Mouse (Mus musculus) forebrain, embryonic 15.5 days (tissue): Measurements from ENCODE around the gene Ppcdc. TPM values are rescaled to one million over a fixed set of nuclear protein-coding genes. Genes with fewer than 3 reads are reported as not detected.

ENCODE experiments used
- ATAC-seq: fragments of 200-750 bp; cut with Nextera tagmentation; replicated peaks from 2 replicates; pipeline ENCODE4 v1.8.0; 2017; ENCODE audit warnings: mild to moderate bottlenecking, moderate TSS enrichment, moderate library complexity
- H3K27ac ChIP-seq: fragments of 300-500 bp; sonication (generic); replicated peaks from 2 replicates; pipeline ENCODE4 v1.5.1; 2015; ENCODE audit warnings: mild to moderate bottlenecking, inconsistent platforms
- H3K27me3 ChIP-seq: fragments of 300-500 bp; sonication (generic); 2 replicates; pipeline ENCODE4 v1.6.1; 2015; ENCODE audit warnings: inconsistent platforms
- H3K36me3 ChIP-seq: fragments of 300-500 bp; sonication (generic); 2 replicates; pipeline ENCODE4 v1.6.1; 2015; ENCODE audit warnings: mild to moderate bottlenecking, inconsistent platforms
- H3K4me1 ChIP-seq: fragments of 300-500 bp; sonication (generic); 2 replicates; pipeline ENCODE4 v1.6.1; 2015; ENCODE audit warnings: inconsistent platforms
- H3K4me2 ChIP-seq: fragments of 300-500 bp; sonication (generic); replicated peaks from 2 replicates; pipeline ENCODE4 v1.6.1; 2015; ENCODE audit warnings: mild to moderate bottlenecking, inconsistent platforms
- H3K4me3 ChIP-seq: fragments of 300-500 bp; sonication (generic); 2 replicates; pipeline ENCODE4 v1.5.1; 2015; ENCODE audit warnings: mild to moderate bottlenecking, inconsistent platforms
- H3K9ac ChIP-seq: fragments of 300-500 bp; sonication (generic); replicated peaks from 2 replicates; pipeline ENCODE4 v1.6.1; 2015; ENCODE audit warnings: mild to moderate bottlenecking, inconsistent platforms
- H3K9me3 ChIP-seq: fragments of 300-500 bp; sonication (generic); 2 replicates; pipeline ENCODE4 v1.6.1; 2016; ENCODE audit warnings: inconsistent platforms
- WGBS: fragments of 180-500 bp; shearing (Covaris S2); methylation state at CpG from one replicate; pipeline ENCODE4 v1.1.7; 2015; ENCODE audit warnings: mixed read lengths; 5-methylcytosine and 5-hydroxymethylcytosine counted together
- polyA plus RNA-seq: library from polyadenylated mRNA; unstranded; fragments of >200 nt; fragmentation: Nextera tagmentation; extraction: Ambion mirVana; gene quantifications from 2 replicates; pipeline ENCODE4 v1.2.1, GENCODE M21; 2015

The Ppcdc gene
- polyA plus RNA-seq, result 21.3 and 29.5 TPM in 2 replicates

DNA sequence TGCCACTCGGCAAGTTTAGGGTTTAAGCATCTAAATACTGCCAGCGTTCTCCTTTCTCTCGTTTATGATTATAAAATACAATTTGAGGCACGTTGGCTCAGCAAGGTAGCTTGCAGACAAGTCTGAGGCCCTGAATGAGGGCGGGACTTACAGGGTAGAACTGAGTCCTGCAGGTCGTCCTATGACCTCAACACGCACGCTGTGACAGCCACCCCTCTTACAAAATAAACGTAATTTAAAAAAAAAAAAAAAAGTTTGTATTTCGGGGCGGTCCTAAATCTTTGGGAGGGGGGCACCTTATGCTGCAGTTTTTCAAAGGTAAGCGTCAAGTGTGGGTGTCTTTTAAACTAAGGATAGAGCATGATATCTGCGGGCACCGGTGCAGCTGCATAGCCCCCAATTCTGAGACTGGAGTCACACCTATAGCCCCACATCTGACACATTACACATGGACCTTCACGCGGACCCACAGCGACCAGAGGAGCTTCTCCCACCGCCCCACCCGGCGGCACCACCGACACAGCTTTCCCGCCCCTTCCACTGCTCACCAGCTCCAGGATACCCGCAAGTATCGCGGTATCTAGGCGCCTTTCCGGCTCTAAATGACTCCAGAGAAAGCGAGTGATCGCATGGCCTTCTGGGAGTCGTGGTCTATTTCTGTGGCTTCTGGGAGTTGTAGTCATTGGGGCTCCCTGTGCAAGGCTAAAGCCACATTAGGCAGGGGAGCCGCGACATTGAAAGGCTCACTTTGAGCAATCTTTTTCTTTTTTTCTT is at the start of gene Ppcdc:
Gene Ppcdc, minus strand, starts transcription at position 603 of the 774 bp plus-strand sequence.
- Histone ChIP-seq H3K4me3 (peak within 1 kb of the TSS; percentile 57), H3K27me3 (no peaks in the 10 kb centered on the region), H3K4me2 (peak within 1 kb of the TSS; percentile 64), H3K4me1 (peaks cover 8% of the 10 kb centered on the region), H3K36me3 (peaks cover 34% of the 10 kb centered on the region), H3K9ac (peak within 1 kb of the TSS; percentile 62), H3K9me3 (no peaks in the 10 kb centered on the region), H3K27ac (peak within 1 kb of the TSS; percentile 78)
- ATAC-seq, result peak; percentile 98
- 3% methylated on average over 32 of the region's 32 CpGs for whole genome bisulfite sequencing

DNA sequence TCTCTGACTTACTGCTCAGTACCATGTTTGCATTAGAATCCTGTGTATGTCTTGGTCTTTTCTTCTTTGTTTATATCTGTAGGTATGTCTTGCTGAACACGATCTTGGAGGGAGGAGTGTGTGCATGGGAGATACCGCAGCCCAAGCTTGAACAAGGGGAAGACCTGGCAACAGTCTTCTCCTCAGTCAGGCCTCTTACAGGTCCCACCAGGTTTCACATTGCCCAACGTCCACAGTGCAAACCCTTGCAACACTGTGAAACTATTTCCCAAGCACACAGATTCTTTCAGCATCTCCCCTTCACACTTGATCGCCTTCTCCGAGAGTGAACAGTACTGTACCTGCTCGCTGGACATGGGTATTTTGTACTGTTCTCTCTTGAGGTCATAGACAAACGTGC is 47.9 kb upstream of the Ppcdc start:
- no peaks in the 10 kb centered on the region for H3K36me3 ChIP-seq
- no peak overlapping the region for H3K27ac ChIP-seq
- 72% methylated on average over 7 of the region's 7 CpGs for WGBS
- no peak overlapping the region for H3K4me3 ChIP-seq
- no peaks in the 10 kb centered on the region for H3K27me3 ChIP-seq
- H3K9me3 ChIP-seq, result no peaks in the 10 kb centered on the region
- no peak for ATAC-seq
- peaks cover 3% of the 10 kb centered on the region; the same call in 1 of the 2 replicates for H3K4me1 ChIP-seq
- no peak overlapping the region for H3K4me2 ChIP-seq
- H3K9ac ChIP-seq, result no peak overlapping the region

DNA sequence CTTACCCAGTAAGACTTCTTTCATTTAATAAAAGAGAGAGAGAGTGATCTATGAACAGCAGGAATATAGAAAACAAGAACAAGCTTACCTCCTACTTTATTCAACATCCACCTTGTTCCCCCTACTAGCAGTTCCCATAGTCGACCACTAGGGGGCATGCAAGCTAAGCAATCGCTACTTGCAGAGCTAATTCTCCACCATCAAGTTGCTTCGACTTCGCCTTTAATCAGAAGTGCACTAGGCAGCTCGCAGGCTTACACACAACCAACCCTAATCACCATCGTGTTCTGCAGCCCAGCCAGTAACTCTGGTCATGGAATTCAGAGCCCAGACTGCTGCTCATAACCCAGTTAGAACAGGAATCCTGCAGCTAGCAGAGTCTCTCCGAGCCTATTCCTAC is 45.9 kb upstream of the Ppcdc start:
- Histone ChIP-seq H3K36me3 (no peaks in the 10 kb centered on the region), H3K4me3 (no peak overlapping the region), H3K27ac (no peak overlapping the region), H3K27me3 (no peaks in the 10 kb centered on the region), H3K9ac (no peak overlapping the region), H3K4me1 (peaks cover 3% of the 10 kb centered on the region; the same call in 1 of the 2 replicates), H3K9me3 (no peaks in the 10 kb centered on the region), H3K4me2 (no peak overlapping the region)
- 13% methylated on average over 7 of the region's 7 CpGs for WGBS
- peak; percentile 81 for ATAC-seq

DNA sequence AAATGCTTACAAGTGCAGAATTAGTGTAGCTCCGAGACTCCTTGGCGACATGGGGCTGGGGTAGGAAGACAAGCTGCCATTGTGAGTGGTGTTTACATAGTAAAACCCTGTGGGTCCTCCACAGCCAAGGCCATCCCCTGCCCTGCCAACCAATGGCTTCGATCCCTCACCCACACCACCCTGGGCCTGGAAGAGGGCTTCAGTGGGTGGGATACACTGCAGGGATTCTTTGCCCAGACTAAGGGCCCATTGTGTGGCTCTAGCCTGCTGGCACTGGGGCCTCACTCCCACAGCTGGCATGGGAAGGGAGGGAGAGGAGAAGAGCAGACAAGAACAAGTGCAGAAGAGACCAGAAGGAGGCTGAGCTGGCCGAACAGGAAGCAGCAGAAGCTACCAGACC is 29.0 kb upstream of the Ppcdc start:
- no peak overlapping the region for H3K27ac ChIP-seq
- H3K4me1 ChIP-seq, result peaks cover 24% of the 10 kb centered on the region
- no peak for ATAC-seq
- no peaks in the 10 kb centered on the region for H3K9me3 ChIP-seq
- H3K27me3 ChIP-seq, result no peaks in the 10 kb centered on the region
- no peaks in the 10 kb centered on the region for H3K36me3 ChIP-seq
- 67% methylated on average over 4 of the region's 4 CpGs for WGBS
- H3K9ac ChIP-seq, result no peak overlapping the region
- H3K4me3 ChIP-seq, result no peak overlapping the region
- H3K4me2 ChIP-seq, result no peak overlapping the region

DNA sequence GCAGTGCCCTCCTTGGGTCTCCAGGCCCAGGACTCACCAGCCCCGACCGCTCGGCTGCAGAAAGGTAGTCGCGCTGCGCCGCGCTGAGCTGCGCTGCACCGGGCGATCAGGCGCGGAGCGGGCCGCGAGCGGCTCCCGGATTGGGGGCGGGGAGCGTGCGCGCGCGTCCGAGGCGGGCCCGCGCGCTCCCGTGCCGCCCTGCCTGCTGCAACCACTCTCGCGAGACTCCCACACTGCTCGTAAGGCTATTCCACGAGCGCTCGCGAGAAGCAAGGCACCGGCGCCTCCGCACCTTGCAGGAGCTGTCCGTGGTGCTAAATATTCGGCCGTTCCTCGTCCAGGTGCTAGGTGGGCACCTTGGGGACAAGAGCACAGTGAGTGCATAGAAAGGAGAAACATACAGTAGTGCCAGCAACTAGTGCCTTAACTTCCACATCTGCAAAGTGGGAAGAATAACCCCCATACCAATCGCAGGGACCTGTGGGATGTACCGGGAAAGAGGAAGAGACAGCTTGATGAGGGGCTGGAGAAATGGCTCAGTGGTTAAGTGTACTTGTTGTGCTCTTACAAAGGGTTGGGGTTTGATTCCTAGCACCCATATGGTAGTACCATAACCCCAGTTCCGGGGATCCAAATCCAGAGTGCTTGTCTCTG is 28.1 kb upstream of the Ppcdc start, which contains the start of gene Scamp5:
Gene Scamp5, minus strand, starts transcription at position 165 of the 654 bp plus-strand sequence.
- Histone ChIP-seq H3K4me2 (peak within 1 kb of the TSS; percentile 68), H3K4me1 (peaks cover 24% of the 10 kb centered on the region), H3K36me3 (no peaks in the 10 kb centered on the region), H3K27me3 (no peaks in the 10 kb centered on the region), H3K9me3 (no peaks in the 10 kb centered on the region), H3K27ac (peak within 1 kb of the TSS; percentile 91), H3K9ac (peak within 1 kb of the TSS; percentile 91), H3K4me3 (peak within 1 kb of the TSS; percentile 80)
- 2% methylated on average over 48 of the region's 48 CpGs for WGBS
- ATAC-seq, result peak; percentile 97

DNA sequence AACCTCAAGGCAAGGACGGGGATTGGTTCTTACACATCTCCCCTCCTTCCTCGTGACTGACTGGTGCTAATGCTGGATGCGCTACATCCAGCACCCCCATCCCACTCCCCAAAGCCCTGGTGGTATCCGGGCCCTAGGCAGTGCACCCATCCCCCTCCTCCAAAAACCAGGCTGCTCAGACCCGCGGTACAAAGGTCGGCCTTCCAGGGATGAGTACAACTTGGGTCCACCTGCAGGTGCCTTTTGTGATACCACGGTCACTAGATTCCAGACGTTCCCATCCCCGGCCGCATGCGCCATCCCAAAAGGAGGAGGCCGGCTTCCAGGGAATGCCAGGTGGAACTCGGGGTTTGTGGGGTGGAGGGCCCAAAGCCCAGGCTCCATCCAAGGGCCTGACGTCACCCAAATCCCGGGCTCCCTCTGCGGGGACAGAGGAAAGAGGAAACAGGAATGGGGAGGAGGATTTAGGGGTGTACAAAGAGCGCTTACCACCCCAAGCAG is 27.4 kb upstream of the Ppcdc start:
- ATAC-seq, result peak; percentile 67
- Histone ChIP-seq H3K4me2 (peak overlapping the region; percentile 68), H3K27ac (peak overlapping the region; percentile 91), H3K36me3 (0 out of 2 replicates have a peak, but pooled peaks cover 3% of the 10 kb centered on the region), H3K4me1 (peaks cover 24% of the 10 kb centered on the region), H3K27me3 (no peaks in the 10 kb centered on the region), H3K9me3 (no peaks in the 10 kb centered on the region), H3K4me3 (peak overlapping the region; percentile 80), H3K9ac (peak overlapping the region; percentile 91)
- WGBS, result under 1% methylated on average over 18 of the region's 18 CpGs

DNA sequence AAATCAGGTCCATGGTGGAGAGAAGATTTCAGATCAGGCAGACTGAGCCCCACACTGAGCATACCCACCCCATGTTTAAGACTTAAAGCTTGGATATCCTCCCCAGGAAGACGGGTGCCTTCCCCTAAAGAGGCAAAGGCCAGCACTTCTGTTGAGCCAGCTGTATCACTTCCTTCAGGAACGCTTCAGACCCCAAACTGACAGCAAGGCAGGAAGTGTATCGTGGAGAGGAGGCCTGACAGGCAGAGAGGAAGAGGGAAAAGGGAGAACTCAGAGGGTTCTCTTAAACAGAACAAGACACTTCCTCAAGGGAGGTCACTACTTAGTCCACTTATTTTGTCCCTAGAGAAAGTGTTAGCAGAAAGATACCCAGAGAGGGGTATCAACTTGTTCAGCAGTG is 26.2 kb upstream of the Ppcdc start:
- peak overlapping the region; percentile 68 for H3K4me2 ChIP-seq
- no peak for ATAC-seq
- H3K27me3 ChIP-seq, result no peaks in the 10 kb centered on the region
- peak overlapping the region; percentile 80; the same call in 1 of the 2 replicates for H3K4me3 ChIP-seq
- peak overlapping the region; percentile 91 for H3K9ac ChIP-seq
- H3K27ac ChIP-seq, result no peak overlapping the region
- peaks cover 24% of the 10 kb centered on the region for H3K4me1 ChIP-seq
- H3K9me3 ChIP-seq, result no peaks in the 10 kb centered on the region
- 79% methylated on average over 3 of the region's 3 CpGs for WGBS
- 0 out of 2 replicates have a peak, but pooled peaks cover 3% of the 10 kb centered on the region for H3K36me3 ChIP-seq

DNA sequence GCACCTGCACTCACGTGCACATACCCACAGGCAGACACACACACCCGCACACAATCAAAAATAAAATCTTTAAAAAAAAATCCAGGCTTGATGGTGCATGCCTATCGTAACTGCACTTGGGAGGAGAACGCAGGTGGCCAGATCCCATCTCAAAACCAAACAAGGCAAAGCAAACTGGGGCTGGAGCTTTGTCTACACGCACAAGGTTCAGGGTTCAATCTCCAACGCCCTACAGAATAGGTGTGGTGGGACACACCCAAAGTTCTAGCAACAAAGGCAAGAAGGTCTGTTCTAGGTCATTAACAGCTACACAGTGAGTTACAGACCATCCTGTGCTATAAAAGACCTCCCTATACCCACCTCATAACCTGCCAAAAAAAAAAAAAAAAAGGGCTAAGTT is 22.9 kb upstream of the Ppcdc start:
- Histone ChIP-seq H3K4me1 (peaks cover 20% of the 10 kb centered on the region), H3K36me3 (peaks cover 7% of the 10 kb centered on the region; the same call in 1 of the 2 replicates), H3K9ac (no peak overlapping the region), H3K9me3 (0 out of 2 replicates have a peak, but pooled peaks cover 3% of the 10 kb centered on the region), H3K27ac (no peak overlapping the region), H3K27me3 (no peaks in the 10 kb centered on the region), H3K4me2 (no peak overlapping the region), H3K4me3 (no peak overlapping the region)
- ATAC-seq, result no peak
- 90% methylated on average over 6 of the region's 6 CpGs for WGBS

DNA sequence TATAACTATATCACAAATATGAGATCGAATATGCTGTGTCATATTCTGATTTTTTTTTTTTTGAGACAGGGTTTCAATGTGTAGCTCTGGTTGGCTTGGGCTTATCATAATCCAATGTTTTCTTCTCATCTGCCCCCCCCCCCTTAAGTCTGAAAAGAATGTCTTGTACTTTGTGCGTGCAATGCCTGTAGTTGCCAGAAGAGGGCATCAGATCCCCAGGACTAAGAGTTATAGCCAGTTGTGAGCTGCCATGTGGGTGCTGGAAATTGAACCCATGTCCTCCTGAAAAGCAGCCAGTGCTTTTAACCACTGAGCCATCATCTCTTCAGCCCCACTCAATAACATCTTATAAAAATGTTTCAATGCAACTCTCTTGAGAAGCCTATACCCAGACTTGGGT is 19.8 kb upstream of the Ppcdc start:
- H3K27ac ChIP-seq, result no peak overlapping the region
- no peak for ATAC-seq
- no peak overlapping the region for H3K4me2 ChIP-seq
- no peak overlapping the region for H3K4me3 ChIP-seq
- H3K4me1 ChIP-seq, result peaks cover 3% of the 10 kb centered on the region; the same call in 1 of the 2 replicates
- H3K9ac ChIP-seq, result no peak overlapping the region
- H3K36me3 ChIP-seq, result peaks cover 7% of the 10 kb centered on the region; the same call in 1 of the 2 replicates
- 0 out of 2 replicates have a peak, but pooled peaks cover 3% of the 10 kb centered on the region for H3K9me3 ChIP-seq
- no peaks in the 10 kb centered on the region for H3K27me3 ChIP-seq
- WGBS, result 98% methylated on average over 2 of the region's 2 CpGs

DNA sequence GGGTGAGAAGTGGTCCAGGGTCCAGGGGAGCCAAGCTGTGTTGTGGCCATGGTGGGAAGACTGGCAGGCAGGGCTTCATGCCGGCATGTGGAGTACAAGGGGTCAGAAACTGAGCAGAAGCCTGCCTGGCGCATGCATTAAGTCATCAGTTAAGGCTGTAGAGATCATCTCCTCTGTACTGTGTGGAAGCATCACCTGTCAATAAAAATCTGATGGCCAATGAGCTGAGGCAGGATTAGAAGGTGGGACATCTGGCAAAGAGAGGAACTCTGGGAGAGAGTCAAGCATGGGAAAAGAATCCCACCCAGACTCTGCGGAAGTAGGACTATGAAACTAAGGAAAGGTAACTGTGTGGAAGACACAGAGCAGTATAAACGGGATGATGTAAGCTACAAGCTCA is 13.6 kb upstream of the Ppcdc start:
- Histone ChIP-seq H3K4me3 (no peak overlapping the region), H3K27ac (no peak overlapping the region), H3K4me2 (no peak overlapping the region), H3K27me3 (no peaks in the 10 kb centered on the region), H3K36me3 (peaks cover 26% of the 10 kb centered on the region), H3K9ac (no peak overlapping the region), H3K9me3 (no peaks in the 10 kb centered on the region), H3K4me1 (no peaks in the 10 kb centered on the region)
- no peak for ATAC-seq
- 92% methylated on average over 4 of the region's 4 CpGs for WGBS

DNA sequence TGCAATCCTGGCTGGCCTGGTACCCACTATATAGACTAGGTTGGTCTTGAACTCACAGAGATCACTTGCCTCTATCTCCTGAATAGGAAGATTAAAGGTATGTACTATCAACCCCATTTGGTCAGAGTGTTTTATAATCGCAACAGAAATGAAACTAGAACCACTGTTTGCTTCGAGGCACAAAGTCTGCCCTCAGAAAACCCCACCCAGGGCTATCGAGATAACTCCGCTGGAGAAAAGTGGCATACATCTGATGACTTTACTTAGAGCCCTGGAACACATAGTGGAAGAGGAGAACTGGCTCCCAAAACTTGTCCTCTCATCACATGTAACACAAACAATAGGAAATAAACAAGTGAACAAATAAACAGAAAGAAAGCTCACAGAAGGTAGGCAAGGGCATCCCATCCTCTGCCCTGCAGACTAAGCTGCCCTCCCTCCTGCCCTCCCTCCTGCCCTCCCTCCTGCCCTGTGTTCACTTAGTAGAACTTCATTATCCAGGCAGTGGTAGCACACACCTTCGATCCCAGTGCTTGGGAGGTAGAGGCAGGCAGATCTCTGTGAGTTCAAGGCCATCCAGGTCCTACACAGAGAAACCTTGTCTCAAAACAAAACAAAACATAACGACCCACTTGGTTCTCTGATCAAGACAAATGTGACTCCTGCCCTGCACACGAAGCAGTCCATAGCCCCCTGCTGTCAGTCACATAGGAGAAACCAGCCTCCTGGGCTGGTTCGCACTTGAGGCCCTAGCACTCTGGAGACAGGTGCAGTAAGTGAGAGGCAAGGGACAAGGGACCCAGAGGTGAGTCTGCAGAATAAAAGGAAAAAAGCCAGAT is 12.9 kb upstream of the Ppcdc start:
- H3K9ac ChIP-seq, result no peak overlapping the region
- H3K27ac ChIP-seq, result no peak overlapping the region
- no peak for ATAC-seq
- no peak overlapping the region for H3K4me2 ChIP-seq
- H3K27me3 ChIP-seq, result no peaks in the 10 kb centered on the region
- no peaks in the 10 kb centered on the region for H3K4me1 ChIP-seq
- no peak overlapping the region for H3K4me3 ChIP-seq
- no peaks in the 10 kb centered on the region for H3K9me3 ChIP-seq
- peaks cover 26% of the 10 kb centered on the region for H3K36me3 ChIP-seq
- WGBS, result 87% methylated on average over 8 of the region's 8 CpGs
